In genomic region chr9:60582553-60582952, GRCm38 (mm10) we compare ENCODE assay signal across 17 mouse cellular contexts.
"Had no signal": no experiment of that assay in that cellular context is flagged by ENCODE, and none has a peak within 500 bp of the region (broad histone marks: within the 10 kb centered on the region; RNA-seq: fewer than 3 reads in every experiment).

No protein-coding gene starts in this region.

- H3K4me2 ChIP-seq: neural tube, embryonic 12.5 days; neural tube, embryonic 13.5 days; neural tube, embryonic 15.5 days; stomach, embryonic 15.5 days had no signal

- H3K36me3 ChIP-seq: stomach, embryonic 15.5 days had no signal

- H3K9me3 ChIP-seq: neural tube, embryonic 12.5 days; neural tube, embryonic 13.5 days; neural tube, embryonic 15.5 days; stomach, embryonic 15.5 days had no signal

- DNase-seq: retina, postnatal 1 day; right cerebral cortex, adult 18-20 months; right cerebral cortex, postnatal 14 days; right cerebral cortex, postnatal 25 days; right cerebral cortex, postnatal 4 days; spleen, adult 18-20 months; thymus, adult 18-20 months; thymus, adult 2 months; thymus, postnatal 14 days; thymus, postnatal 25 days; thymus, postnatal 36 days; thymus, postnatal 4 days had no signal

- H3K27me3 ChIP-seq: neural tube, embryonic 12.5 days; neural tube, embryonic 13.5 days; neural tube, embryonic 15.5 days; stomach, embryonic 15.5 days had no signal

- H3K4me3 ChIP-seq: neural tube, embryonic 12.5 days; neural tube, embryonic 13.5 days; neural tube, embryonic 15.5 days; stomach, embryonic 15.5 days had no signal

- H3K27ac ChIP-seq: neural tube, embryonic 12.5 days; neural tube, embryonic 13.5 days; neural tube, embryonic 15.5 days; stomach, embryonic 15.5 days; stomach, postnatal 0 days had no signal

- H3K9ac ChIP-seq: neural tube, embryonic 12.5 days; neural tube, embryonic 13.5 days; neural tube, embryonic 15.5 days; stomach, embryonic 15.5 days had no signal

- H3K4me1 ChIP-seq: neural tube, embryonic 12.5 days; neural tube, embryonic 13.5 days; neural tube, embryonic 15.5 days; stomach, embryonic 15.5 days had no signal
